In genomic region chr1:156462273-156462991, GRCm38 (mm10) we compare ENCODE assay signal across 16 mouse cellular contexts. TPM values are rescaled to one million over a fixed set of nuclear protein-coding genes. Genes with fewer than 3 reads are reported as not detected.
DNase-seq lines count a peak whose midpoint lies in the region; ATAC-seq lines count a peak whose summit lies in the region.
"Had no signal": no experiment of that assay in that cellular context is flagged by ENCODE, and none has a peak within 500 bp of the region (broad histone marks: within the 10 kb centered on the region; RNA-seq: fewer than 3 reads in every experiment).

No protein-coding gene starts in this region.

- no peak overlapping the region for H3K4me2 ChIP-seq in heart, embryonic 13.5 days
- no peak overlapping the region for H3K4me2 ChIP-seq in heart, embryonic 11.5 days
- no peak overlapping the region for H3K4me2 ChIP-seq in hindbrain, embryonic 16.5 days (ENCODE audit: low read length)
- no peak overlapping the region for H3K4me2 ChIP-seq in forebrain, embryonic 14.5 days (ENCODE audit: low read length)
- H3K4me2 ChIP-seq: midbrain, embryonic 13.5 days; stomach, embryonic 15.5 days had no signal

- no peak for ATAC-seq in heart, embryonic 13.5 days (ENCODE audit: extremely low read depth, insufficient number of reproducible peaks, low FRiP score, low TSS enrichment)
- ATAC-seq in heart, embryonic 11.5 days (replicated peaks; ENCODE audit: insufficient number of reproducible peaks, low FRiP score, low TSS enrichment), result no peak
- no peak for ATAC-seq in hindbrain, embryonic 16.5 days
- ATAC-seq in forebrain, embryonic 14.5 days, result no peak
- ATAC-seq: forebrain, postnatal 0 days; midbrain, embryonic 13.5 days had no signal

- peaks cover 32% of the 10 kb centered on the region for H3K4me1 ChIP-seq in heart, embryonic 13.5 days
- no peaks in the 10 kb centered on the region for H3K4me1 ChIP-seq in heart, embryonic 11.5 days (ENCODE audit: control insufficient read depth, insufficient read depth, low read length)
- H3K4me1 ChIP-seq in hindbrain, embryonic 16.5 days (ENCODE audit: control insufficient read depth, insufficient read depth, low read depth, low read length), result no peaks in the 10 kb centered on the region
- no peaks in the 10 kb centered on the region for H3K4me1 ChIP-seq in forebrain, embryonic 14.5 days (ENCODE audit: control insufficient read depth, insufficient read depth, low read length)
- H3K4me1 ChIP-seq: midbrain, embryonic 13.5 days had no signal

- no peaks in the 10 kb centered on the region for H3K27me3 ChIP-seq in heart, embryonic 13.5 days (replicated peaks)
- H3K27me3 ChIP-seq in heart, embryonic 11.5 days (ENCODE audit: control insufficient read depth, insufficient read depth, low read length), result no peaks in the 10 kb centered on the region
- H3K27me3 ChIP-seq in hindbrain, embryonic 16.5 days (replicated peaks; ENCODE audit: control insufficient read depth, insufficient read depth, low read length), result no peaks in the 10 kb centered on the region
- no peaks in the 10 kb centered on the region for H3K27me3 ChIP-seq in forebrain, embryonic 14.5 days (replicated peaks; ENCODE audit: control insufficient read depth, insufficient read depth, low read length)
- H3K27me3 ChIP-seq: midbrain, embryonic 13.5 days; stomach, embryonic 15.5 days had no signal

- H3K9ac ChIP-seq in heart, embryonic 13.5 days, result 0 out of 2 replicates have a peak overlapping the region, but pooled peaks have one; percentile 24
- no peak overlapping the region for H3K9ac ChIP-seq in heart, embryonic 11.5 days (ENCODE audit: low read depth, low read length)
- H3K9ac ChIP-seq in hindbrain, embryonic 16.5 days (ENCODE audit: low read depth, low read length), result no peak overlapping the region
- no peak overlapping the region for H3K9ac ChIP-seq in forebrain, embryonic 14.5 days (ENCODE audit: low read length)
- H3K9ac ChIP-seq: forebrain, postnatal 0 days; midbrain, embryonic 13.5 days; stomach, embryonic 15.5 days had no signal

- no peak overlapping the region for H3K4me3 ChIP-seq in heart, embryonic 13.5 days
- no peak overlapping the region for H3K4me3 ChIP-seq in heart, embryonic 11.5 days (ENCODE audit: low read depth, low read length)
- H3K4me3 ChIP-seq in hindbrain, embryonic 16.5 days (ENCODE audit: low read length), result no peak overlapping the region
- H3K4me3 ChIP-seq in forebrain, embryonic 14.5 days (ENCODE audit: low read depth, low read length), result no peak overlapping the region
- H3K4me3 ChIP-seq: heart, embryonic 10.5 days; midbrain, embryonic 13.5 days; stomach, embryonic 15.5 days had no signal

- WGBS in heart, embryonic 13.5 days, result 54% methylated on average over 12 of the region's 12 CpGs
- 49% methylated on average over 12 of the region's 12 CpGs for WGBS in heart, embryonic 11.5 days (ENCODE audit: insufficient replicate concordance)
- WGBS in hindbrain, embryonic 16.5 days, result 93% methylated on average over 12 of the region's 12 CpGs
- WGBS in forebrain, embryonic 14.5 days, result 89% methylated on average over 12 of the region's 12 CpGs

- H3K27ac ChIP-seq in heart, embryonic 13.5 days (replicated peaks), result no peak overlapping the region
- H3K27ac ChIP-seq in heart, embryonic 11.5 days (ENCODE audit: low read depth, low read length), result no peak overlapping the region
- no peak overlapping the region for H3K27ac ChIP-seq in hindbrain, embryonic 16.5 days (ENCODE audit: low read depth, low read length)
- H3K27ac ChIP-seq in forebrain, embryonic 14.5 days (ENCODE audit: low read depth, low read length), result no peak overlapping the region
- H3K27ac ChIP-seq: heart, embryonic 10.5 days; midbrain, embryonic 13.5 days; stomach, embryonic 15.5 days had no signal

- no peaks in the 10 kb centered on the region for H3K9me3 ChIP-seq in heart, embryonic 13.5 days
- H3K9me3 ChIP-seq in heart, embryonic 11.5 days (replicated peaks; ENCODE audit: control insufficient read depth, low read length), result 0 out of 2 replicates have a peak, but pooled peaks cover 2% of the 10 kb centered on the region
- H3K9me3 ChIP-seq in hindbrain, embryonic 16.5 days (ENCODE audit: control insufficient read depth, low read length), result no peaks in the 10 kb centered on the region
- no peaks in the 10 kb centered on the region for H3K9me3 ChIP-seq in forebrain, embryonic 14.5 days (replicated peaks; ENCODE audit: control insufficient read depth, low read length)
- H3K9me3 ChIP-seq: heart, embryonic 10.5 days; stomach, embryonic 15.5 days had no signal

- H3K36me3 ChIP-seq in heart, embryonic 13.5 days, result peaks cover 32% of the 10 kb centered on the region
- H3K36me3 ChIP-seq in heart, embryonic 11.5 days (ENCODE audit: control insufficient read depth, insufficient read depth, low read length), result peaks cover 17% of the 10 kb centered on the region
- peaks cover 9% of the 10 kb centered on the region for H3K36me3 ChIP-seq in hindbrain, embryonic 16.5 days (ENCODE audit: control insufficient read depth, insufficient read depth, low read length)
- H3K36me3 ChIP-seq in forebrain, embryonic 14.5 days (ENCODE audit: control insufficient read depth, insufficient read depth, low read length), result 0 out of 2 replicates have a peak, but pooled peaks cover 4% of the 10 kb centered on the region

- DNase-seq in thymus, postnatal 0 days (ENCODE audit: low spot score), result peak; percentile 26
- DNase-seq in thymus, postnatal 14 days, result no peak
- DNase-seq in kidney, postnatal 10 days, result peak; percentile 52
- no peak for DNase-seq in embryo, embryonic 11 days
- no peak for DNase-seq in forebrain, embryonic 14.5 days (ENCODE audit: low spot score)
- DNase-seq: cerebellum, adult 11-12 months; forebrain, postnatal 0 days; lung, postnatal 10 days had no signal

RNA-seq across cellular contexts. Expression of gene Soat1, which starts 11.7 kb away (rescaled TPM):
- polyA plus RNA-seq in heart, embryonic 13.5 days (2015; fragmentation: Nextera tagmentation; extraction: Ambion mirVana), result 33.1 and 36.3 TPM in 2 replicates
- 48.5 and 50.0 TPM in 2 replicates for polyA plus RNA-seq in heart, embryonic 11.5 days (2014; fragmentation: Nextera tagmentation; extraction: Ambion mirVana)
- 43.4 and 45.6 TPM in 2 replicates for polyA plus RNA-seq in thymus, postnatal 0 days (2015; fragmentation: Nextera tagmentation; extraction: Ambion mirVana)
- 11.3 and 12.6 TPM in 2 replicates for polyA plus RNA-seq in hindbrain, embryonic 16.5 days (2015; fragmentation: Nextera tagmentation; extraction: Ambion mirVana)
- 11.9 and 12.6 TPM in 2 replicates for polyA plus RNA-seq in forebrain, embryonic 14.5 days (2014; fragmentation: Nextera tagmentation; extraction: Ambion mirVana)

RNA-seq across cellular contexts. Expression of gene Axdnd1, which starts 41.5 kb away (rescaled TPM):
- 0.09 and 0.27 TPM in 2 replicates for polyA plus RNA-seq in heart, embryonic 13.5 days (2015; fragmentation: Nextera tagmentation; extraction: Ambion mirVana)
- polyA plus RNA-seq in heart, embryonic 11.5 days (2014; fragmentation: Nextera tagmentation; extraction: Ambion mirVana), result 0.32 and 0.56 TPM in 2 replicates
- 5.2 and 7.8 TPM in 2 replicates for polyA plus RNA-seq in thymus, postnatal 0 days (2015; fragmentation: Nextera tagmentation; extraction: Ambion mirVana)
- 0.22 and 0.43 TPM in 2 replicates for polyA plus RNA-seq in hindbrain, embryonic 16.5 days (2015; fragmentation: Nextera tagmentation; extraction: Ambion mirVana)
- 0.13 and 0.43 TPM in 2 replicates for polyA plus RNA-seq in forebrain, embryonic 14.5 days (2014; fragmentation: Nextera tagmentation; extraction: Ambion mirVana)
- polyA plus RNA-seq: large intestine, adult 2 months; neural tube, embryonic 11.5 days had no signal

Comparison
In these comparisons a context has a peak if more than half of its experiments do, and no peak if none do; other contexts are left out.
1. DNase-seq: peak in thymus, postnatal 0 days (single experiment) and kidney, postnatal 10 days (single experiment); none in thymus, postnatal 14 days (single experiment), embryo, embryonic 11 days (single experiment) and forebrain, embryonic 14.5 days (single experiment).